Mouse (Mus musculus) retina, postnatal 7 days (tissue): ENCODE data around the gene Map2k4.
A peak's percentile ranks its signal among the peaks of the same experiment; 100 is the strongest.

ENCODE experiments used
- DNase-seq: peaks from one replicate; pipeline ENCODE4 v3.0.0-alpha.2; 2012; ENCODE audit warnings: low read depth, low spot score

Map2k4 gene

DNA sequence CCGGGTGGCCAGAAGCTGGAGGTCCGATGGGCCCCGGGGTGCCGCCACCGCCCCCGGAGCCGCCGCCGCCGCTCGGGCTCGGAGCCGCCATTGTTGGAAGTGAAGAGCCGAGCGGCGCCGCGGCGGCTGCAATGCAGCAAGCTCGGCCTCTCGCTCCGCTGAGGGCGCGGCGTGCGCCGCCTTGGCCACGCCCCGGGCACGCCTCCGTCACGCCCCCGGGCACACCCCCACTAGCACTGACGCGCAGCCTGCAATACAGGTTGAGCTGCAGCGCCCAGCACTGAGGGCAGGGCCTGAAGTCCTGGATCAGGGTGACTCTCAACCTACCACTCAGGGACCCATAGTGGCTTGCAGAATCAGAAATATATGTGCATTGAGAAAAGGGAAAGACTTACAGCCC lies at the start of gene Map2k4:
Gene Map2k4 (minus strand): TSS at position 144 of the 400 bp plus-strand sequence.
- peak; percentile 81 for DNase-seq

DNA sequence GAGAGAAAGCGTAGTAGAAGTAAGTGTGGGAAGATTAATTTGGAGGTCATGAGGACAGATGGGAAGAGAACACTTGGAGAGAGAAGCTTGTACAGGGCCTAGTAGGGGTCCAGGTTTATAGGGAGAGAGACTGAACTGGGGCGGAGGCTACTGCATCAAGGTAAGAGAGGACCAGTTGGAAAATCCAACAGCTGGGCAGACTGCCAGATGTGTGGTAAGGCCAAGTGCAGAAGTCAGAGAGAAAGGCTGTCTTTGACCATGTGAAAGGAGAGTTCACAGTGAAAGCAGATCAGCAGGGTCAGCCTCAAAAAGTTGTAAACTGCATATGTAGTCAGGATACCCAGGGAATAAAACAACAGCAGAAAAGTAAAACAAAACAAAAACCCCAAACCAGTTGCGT lies 36.5 kb upstream of the Map2k4 start:
- DNase-seq = no peak

DNA sequence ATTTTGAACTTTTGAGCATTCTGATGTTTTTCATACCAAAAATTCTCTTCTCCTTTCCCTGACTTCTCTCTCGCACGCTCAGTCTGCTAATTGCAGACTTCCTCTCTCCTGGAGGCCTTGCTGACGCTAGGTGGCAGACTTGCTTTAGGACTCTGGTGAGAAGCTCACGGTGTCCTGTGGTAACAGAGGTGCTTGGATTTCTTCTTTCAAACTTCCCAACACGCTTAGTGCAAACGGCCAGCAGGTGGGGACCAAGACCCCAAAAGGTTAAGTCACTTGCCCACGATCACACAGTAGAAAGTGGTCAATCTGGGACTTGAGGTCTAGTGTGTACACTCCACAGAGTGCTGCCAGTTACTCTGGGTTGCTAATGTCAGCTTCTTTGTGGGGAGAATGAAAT lies 32.8 kb upstream of the Map2k4 start:
- peak; percentile 57 for DNase-seq

DNA sequence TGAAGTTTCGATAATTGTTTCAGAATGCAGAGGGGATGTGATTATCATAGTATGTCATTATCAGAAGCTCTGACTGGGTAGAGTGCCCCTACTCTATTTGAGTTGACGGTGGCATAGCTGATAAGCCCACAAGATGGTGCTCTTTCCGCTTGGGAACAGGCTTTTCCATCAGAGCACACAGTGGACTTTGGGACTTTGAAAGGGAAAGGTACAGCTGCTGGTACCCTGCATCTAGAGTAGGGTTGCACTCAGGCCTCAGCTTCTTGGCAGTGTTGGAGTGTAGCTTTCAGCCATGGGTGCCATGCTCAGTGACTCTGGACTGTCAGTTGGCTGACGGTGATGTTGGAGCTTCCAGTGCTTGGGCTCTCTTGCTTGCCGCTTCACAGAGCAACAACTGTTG lies 32.2 kb upstream of the Map2k4 start:
- DNase-seq = no peak

DNA sequence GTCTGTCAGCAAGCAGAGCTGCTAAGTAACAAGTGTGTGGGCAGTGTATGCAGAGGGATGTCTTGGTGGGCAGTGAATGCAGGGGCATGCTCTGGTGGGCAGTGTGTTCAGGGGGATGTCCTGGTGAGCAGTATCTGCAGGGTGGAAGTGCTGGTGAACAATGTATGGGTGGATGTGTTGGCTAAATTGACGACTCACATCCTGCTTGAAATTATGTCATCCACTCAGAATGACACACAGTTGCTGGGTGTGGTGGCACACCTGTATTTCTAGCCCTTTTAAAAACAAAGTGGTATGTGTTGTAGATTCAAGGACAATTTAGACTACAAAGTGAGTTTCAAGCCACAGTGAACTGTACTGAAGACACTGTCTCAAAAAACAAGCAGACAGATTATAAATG lies 30.1 kb upstream of the Map2k4 start:
- no peak for DNase-seq

DNA sequence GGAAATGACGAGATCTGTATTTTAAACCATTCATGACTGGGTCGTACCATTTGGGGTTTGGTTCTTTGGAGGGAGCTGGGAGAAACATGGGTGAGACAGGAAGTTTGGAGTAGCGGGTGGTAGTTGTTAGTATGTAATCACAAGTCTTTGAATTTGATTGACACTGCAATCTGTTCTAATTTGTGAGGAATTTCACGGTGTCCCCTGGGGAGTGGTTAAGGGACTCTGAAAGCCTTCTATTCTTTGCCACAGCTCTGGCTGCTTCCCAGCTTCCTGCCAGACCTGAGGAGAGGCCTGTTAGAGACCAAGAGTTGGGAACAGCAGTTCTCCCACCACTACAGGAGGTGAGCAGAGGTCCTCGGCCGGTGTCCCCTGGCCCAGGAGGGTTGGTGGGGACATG lies 28.1 kb upstream of the Map2k4 start:
- DNase-seq = no peak

DNA sequence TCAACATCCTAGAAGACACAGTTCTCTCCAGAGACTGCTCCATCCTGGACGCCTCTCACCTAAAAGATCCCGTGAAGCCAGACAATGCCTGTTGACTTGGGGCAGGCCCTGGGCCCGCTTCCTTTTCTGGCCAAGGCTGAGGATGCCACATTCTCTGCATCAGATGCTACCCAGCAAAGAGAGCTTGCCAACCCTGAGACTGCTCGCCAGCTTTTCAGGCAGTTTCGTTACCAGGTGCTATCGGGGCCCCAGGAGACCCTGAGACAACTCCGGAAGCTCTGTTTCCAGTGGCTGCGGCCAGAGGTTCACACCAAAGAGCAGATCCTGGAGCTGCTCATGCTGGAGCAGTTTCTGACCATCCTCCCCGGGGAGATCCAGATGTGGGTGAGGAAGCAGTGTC lies 26.3 kb upstream of the Map2k4 start:
- no peak for DNase-seq

DNA sequence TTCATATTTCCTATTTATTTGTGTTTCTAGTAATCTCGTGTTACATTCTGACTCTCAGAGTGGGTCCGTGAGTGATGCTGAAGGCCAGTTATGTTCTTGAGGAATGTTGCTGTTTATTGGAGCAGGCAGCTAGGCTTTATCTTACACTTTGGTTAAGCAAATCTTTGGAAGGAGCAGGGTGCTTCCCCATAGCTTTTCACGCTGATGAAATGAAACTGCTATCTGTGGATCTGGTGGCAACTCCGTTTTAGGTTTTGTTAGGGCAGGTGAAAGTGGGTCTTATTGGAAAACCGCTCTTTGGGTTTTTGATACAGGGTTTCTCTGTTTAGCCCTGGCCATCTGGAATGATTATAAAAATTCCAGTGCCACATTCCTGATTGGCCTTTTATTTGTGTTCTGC lies 24.0 kb upstream of the Map2k4 start:
- DNase-seq = no peak

DNA sequence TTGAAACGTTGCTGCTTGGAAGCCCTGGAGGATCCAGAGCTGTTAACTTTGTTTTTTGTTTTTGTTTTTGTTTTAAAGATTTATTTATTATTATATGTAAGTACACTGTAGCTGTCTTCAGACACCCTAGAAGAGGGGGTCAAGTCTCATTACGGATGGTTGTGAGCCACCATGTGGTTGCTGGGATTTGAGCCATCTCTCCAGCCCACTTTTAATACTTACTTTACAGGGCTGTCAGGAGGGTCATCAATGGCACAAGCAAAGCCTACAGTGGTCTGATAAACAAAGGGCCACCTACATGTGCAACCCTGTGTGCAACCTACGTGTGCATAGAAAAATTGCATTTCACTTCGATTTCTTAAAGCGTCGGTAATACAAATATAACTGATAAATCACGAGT lies 19.5 kb upstream of the Map2k4 start:
- DNase-seq = no peak

DNA sequence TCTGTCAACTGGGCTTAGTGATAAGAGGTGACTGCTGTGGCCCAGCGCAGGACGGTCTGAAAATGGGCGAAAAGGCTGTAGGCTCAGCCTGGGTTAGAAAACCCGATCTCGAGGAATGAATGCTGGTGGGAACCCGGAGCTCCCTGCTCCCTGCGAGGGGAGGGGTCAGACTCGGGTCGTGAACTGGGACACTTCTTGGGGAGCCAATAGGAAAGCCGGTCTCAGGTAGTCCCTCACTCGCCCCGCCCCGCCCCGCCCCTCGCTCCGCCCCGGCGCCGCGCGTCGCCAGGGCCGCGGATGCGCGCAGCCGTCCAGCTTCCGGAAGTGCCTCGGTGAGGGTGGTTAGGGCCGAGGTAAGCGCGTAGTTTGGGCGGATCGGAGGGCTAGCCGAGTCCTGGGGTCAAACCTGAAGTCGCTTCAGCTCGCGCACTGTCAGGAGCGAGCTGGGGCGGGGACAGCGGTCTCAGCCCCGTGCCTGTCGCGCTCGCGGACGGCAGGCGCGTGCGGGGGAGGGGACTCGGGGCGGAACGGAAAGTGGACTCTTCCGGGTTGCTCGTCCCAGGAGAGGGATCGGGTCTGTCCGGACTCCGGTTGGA lies 18.9 kb upstream of the Map2k4 start, which contains the start of gene Zkscan6:
Gene Zkscan6 (plus strand): TSS at position 267 of the 596 bp plus-strand sequence.
- peak; percentile 86 for DNase-seq

DNA sequence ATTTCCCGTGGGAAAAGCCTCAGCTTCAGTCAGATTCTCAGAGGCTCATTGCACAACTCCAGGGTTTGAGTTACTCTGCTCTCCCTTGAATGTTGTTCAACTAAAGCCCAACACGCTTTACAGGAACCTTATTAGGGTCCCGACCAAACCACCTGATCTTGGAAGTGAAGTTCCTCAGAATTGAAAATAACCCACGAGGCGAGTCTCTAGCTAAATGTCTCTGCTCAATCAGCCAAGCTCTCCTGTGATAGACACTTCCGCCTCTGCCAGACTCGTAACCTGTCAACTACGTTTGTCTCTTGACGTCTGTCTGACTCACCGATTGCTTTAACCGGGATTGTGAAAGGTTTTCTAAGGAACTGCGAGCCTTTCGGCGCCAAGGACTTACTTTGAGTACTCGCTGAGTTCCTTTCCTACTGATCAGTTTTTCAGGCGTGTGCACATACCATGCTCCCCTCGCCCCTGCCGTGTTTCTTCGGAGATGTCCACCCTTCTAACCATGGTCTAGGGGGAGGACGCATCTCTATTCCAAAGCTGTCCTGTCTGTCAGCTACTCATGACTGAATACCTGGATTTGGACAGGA lies 18.3 kb upstream of the Map2k4 start:
- DNase-seq = no peak

DNA sequence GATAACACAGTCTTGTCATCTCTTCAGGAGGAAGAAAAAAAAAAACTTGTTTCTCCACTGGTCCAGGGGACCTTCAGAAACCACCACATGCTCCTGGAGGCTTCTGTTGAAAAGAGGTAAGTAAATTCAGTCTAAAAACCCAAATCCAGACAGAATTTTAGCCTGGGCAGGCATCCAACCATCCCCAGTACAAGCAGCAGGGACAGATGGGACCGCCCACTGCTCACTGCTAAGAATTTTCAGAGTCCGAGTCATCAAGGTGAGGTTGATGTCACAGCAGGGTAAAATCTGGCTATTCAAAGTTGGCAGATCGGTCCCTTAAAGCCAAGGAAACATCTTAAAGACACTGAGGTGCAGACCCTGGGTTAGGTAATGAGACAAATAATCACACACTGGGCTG lies 13.8 kb upstream of the Map2k4 start:
- no peak for DNase-seq

DNA sequence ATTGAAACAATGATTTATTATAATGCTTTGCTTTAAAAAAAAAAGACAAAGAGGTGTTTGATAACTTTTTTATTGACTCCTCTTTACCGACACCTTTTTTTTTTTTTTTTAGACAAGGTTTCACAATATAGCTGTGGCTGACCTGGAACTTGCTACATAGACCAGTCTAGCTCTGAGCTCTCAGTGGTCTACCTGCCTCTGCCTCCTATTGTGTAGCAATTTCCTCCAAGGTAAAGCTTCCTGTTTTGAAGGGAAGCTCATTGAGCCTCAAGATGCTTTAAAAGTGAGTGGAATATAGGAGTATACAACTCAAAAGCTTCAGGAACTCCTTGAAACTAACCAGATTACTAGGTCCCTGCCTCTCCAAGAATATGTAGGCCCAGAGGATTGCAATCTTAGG lies 7.8 kb upstream of the Map2k4 start:
- DNase-seq = no peak

DNA sequence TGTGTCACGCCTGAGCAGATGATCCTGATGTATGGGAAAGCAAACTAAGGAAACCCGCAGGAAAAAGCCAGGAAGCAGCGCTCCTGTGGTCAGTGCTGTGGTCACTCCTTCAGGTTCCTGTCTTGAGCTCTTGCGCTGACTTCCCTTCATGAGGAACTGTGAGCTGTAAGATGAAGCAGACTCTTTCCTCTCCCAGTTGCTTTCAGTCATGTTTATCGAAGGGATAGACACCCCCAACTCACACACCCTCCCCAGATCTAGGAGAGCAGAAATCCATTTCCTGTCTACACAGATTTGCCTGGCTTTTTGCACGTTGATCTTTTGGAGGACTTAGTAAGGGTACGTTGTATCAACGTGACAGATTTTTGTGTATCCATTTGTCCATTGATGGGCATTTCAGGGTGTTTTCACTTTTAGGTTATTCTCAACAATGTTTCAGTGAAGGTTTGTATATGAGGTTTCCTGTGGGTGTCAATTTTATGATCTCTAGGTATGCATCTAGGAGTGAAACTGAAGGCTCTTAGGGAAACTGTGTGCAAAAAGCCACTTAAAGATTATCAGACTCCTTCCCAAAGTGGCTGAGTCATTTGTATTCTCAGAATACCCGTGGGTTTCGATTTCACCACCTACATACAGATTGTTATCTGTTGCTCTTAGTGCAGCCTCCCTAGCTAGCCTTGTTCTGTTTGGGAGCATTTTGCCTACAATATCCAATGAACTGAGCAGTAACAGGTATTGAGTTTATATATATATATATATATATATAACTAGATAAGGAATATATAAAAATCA lies 6.5 kb upstream of the Map2k4 start:
- DNase-seq = no peak

DNA sequence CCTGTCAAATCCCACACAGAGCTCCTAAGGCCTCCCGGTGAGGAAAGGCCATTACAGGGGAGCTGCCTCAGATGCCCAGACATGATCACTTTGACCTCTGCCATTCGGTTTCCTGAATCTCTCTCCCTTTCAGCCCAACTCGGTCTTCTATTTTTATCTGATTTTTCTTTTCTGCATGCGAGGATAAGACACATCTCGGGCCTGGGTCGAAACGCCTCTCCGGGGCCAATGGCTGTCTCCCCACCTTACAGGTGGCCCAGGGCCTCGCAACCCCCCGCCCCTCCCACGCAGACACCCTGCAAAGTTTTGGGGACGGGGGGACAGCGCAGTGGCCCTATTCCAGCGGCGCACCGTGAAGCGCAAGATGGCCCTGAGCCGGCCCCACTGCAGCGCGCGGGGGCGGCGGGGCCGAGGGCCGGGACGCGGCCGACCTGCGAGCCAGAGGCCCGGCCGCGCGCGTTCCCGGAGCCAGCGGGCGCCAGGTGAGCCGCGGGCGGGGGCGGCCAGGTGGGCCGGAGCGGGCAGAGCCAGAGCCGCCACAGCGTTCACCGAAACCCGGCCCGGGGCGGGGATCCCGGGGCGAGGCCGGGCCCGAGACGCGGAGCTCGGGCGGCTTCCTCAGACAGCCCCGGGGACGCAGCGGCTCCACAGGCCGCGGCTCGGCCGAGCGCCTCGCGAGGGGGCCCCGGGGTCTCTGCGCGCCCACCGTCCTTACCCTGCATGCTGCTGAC lies 511 bp downstream of the Map2k4 start:
- DNase-seq = no peak

DNA sequence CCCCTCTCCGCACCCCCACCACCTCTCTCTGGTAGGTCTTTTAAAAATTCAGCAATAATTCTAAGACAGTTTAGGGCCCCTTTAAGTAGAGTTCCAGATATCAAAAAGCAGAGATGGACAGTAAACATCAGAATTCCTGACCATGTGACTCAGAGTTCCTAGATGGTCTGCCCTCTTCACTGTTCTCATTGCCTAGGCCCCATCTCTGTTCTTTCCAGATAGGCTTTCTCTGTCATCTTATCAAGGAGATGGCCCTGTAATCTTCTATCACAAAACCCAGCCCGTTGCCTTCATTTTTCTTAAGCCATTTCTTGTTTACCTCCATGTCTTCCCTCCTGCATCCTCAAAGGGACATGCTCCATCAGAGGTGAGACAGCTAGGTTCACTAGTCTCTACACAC lies 1.9 kb downstream of the Map2k4 start:
- no peak for DNase-seq

DNA sequence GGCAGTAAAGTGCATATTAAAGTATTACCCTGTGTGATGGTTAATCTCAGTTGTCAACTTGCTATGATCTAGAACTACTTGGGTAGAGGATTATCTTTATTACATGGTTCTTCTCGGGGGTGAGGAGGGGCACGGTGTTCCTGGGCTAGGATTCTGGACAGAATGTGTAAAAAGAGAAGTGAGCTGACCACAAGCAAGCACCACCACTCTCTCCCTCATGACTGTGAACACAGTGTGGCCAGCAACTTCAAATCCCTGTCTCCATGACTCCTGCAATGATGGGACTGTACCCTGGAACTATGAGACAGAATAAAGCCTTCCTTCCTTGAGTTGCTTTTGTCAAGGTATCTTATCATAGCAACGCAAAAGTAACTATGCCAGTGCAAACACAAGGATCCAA lies 6.5 kb downstream of the Map2k4 start:
- no peak for DNase-seq

DNA sequence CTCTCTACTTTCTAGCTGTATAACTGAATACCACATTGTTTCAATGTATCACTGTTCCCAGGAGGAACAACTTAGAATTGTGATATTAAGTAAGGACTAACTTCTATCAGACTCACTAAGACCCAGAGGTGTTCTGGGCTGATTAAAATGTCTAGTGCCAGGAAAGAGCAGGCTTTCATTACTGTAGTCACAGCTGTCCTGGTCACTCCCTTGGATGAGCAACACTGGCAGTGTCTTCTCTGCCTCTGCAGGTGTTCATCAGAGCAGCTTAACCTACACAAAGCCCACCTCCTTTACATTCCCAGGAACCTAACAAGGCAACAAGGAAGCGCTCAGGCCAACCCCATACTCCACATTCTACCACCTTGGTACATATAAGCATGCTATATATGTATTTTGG lies 8.5 kb downstream of the Map2k4 start:
- no peak for DNase-seq

DNA sequence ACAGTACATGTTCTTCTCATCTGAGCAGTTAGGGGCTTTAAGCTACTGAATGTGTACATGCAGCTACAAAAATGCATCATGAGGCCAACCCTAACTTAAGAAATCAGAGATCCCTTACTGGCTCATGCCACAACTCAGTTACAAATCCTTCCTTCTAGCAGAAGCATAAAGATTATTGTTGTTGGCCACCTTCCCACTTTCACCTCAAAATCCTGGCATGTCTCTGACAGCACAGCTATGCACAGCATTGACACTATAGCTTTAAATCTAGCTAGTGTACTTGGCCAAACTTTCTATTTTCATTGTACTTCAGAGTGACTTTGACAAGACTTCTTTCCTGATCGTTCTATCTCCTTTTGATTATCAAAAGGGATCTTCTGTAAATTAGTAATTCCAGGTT lies 9.0 kb downstream of the Map2k4 start:
- no peak for DNase-seq

DNA sequence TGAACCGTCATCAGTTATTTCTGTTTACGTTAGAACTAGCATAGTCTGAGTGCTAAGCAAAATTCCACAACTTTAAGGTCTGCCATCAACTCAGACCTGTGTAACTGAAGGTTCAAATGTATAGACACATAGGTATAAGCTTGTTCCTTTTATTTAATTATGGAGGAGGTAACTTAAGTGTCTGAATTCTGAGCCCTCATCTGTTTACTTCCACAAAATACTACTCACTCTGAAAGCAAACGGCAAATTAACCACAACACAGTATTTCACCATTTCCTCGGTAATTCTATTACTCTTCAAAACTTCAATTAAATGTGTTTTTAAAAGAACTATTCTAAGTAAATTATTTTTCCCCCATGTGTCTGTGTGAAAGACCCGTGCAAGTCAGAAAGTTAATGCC lies 10.3 kb downstream of the Map2k4 start:
- DNase-seq = no peak

DNA sequence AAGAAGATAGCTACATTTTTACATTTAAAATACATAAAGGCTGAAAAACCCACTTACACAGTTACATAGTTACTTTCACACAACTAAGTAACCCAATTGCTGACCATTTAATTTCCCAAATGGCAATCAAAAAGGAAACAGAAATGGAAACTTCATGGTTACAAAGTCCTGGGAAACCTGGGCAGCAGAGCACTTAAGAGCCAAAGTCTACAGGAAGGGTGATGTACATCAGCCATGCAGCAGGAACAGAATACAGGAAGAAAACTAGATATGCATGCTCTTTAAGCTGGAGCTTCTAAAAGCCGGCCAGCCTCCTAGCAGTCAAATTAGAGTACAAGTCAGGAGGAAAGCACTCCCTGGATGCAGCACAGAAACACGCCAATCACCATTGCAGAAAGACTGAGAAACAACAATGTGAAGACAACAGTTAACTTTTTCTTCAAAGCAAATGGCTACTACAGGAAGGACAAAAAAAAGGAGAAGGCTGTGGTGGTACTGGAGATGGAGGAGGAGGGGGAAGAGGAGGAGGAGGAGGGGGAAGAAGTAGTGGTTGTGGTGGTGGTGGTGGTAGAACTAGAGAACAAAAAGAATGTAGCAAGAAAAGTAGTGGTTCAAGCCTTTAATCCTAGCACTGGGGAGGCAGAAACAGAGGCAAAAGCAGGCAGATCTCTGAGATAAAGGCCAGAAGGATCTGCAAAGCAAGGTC lies 11.0 kb downstream of the Map2k4 start:
- DNase-seq = no peak
